Mouse (Mus musculus): ENCODE data around the gene Camkk1.

Camkk1 gene

DNA sequence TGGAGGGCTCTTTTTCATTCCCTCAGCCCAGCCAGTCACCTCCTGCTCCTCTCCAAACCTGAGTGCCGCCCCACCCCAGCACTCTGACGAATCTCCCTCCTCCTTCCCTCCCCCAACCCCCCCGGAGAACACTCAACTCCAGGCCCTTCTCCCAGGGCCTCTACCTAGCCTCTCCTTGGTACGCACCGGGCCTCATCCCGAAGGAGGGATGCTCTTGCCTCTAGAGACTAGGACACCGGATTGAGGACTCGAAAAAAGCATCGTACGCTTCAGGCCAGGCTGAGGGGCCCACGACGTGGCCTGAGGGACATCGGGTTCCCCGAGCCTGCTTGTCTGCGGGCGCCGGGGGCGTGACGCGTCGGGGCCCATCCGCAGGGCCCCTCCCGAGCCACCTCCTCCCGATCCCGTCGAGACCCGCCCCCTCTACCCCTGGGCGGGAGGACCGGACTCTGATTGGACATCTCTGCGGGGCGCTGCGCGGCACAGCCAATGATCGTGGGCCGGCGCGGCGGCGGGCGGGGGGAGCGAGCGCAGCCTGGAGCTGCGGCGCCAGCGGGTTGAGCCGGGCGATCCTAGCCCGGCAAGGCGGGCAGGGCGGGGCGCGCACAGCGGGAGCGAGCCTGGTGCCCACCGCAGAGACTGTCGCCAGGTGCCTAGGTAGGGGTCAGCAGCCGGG lies at the start of gene Camkk1:
Camkk1 (plus strand) TSS at position 538 of the 676 bp plus-strand sequence.
- in situ Hi-C loops (cut with MboI, MseI), result loop anchor here (10.0 kb wide), 1 partner anchor 116 kb away; the partner anchor contains the start of gene Haspin

DNA sequence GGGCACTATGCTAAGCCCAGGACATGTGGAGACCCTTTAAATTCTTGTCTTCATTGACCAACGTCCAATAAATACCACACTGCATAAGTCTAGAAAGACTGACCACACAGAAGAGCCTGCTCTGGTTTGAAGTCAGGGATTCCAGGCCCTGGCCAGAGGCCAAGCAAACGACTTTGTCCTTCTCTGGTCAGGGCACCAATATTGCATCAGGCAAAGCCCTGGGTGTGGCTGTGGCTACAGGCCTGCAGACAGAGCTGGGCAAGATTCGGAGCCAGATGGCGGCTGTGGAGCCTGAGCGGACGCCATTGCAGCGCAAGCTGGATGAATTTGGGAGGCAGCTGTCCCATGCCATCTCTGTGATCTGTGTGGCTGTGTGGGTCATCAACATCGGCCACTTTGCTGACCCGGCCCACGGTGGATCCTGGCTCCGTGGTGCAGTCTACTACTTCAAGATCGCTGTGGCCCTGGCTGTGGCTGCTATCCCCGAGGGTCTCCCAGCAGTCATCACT lies 43.8 kb upstream of the Camkk1 start:
- in situ Hi-C loops (cut with MboI, MseI), result loop anchor here (5.0 kb wide), 1 partner anchor 38 kb away; no protein-coding TSS in a partner anchor

DNA sequence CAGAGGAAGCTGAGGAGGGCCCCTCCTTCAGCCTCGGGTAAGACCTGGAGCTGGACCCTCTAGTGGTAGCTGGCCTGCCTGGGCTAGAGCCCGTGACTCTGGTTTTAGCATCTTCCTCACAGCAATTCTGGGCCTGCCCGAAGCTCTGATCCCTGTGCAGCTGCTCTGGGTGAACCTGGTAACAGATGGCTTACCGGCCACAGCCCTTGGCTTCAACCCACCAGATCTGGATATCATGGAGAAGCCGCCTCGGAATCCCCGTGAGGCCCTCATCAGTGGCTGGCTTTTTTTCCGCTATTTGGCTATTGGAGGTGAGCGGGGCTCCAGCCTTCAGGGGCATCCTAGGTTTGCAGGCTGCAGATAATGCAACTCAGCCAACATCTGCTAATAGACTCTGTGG lies 36.3 kb upstream of the Camkk1 start:
- in situ Hi-C loops (cut with MboI, MseI), result no loop called here

DNA sequence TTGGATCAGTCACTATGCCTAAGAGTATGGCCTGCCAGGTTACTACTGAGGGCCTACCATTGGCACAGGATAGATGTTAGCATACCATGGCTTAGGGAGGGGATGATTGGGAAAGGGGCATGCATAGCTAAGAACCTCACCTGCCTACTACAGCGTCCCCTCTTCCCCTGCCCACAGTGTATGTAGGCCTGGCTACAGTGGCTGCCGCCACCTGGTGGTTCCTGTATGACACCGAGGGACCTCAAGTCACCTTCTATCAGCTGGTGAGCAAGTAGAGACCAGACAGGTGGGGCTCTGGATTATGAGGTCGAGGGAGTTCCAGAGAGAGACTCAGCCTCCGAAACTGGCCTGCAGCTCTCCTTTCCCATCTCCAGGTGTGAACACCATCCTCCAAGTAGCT lies 35.5 kb upstream of the Camkk1 start:
- in situ Hi-C loops (cut with MboI, MseI), result no loop called here

DNA sequence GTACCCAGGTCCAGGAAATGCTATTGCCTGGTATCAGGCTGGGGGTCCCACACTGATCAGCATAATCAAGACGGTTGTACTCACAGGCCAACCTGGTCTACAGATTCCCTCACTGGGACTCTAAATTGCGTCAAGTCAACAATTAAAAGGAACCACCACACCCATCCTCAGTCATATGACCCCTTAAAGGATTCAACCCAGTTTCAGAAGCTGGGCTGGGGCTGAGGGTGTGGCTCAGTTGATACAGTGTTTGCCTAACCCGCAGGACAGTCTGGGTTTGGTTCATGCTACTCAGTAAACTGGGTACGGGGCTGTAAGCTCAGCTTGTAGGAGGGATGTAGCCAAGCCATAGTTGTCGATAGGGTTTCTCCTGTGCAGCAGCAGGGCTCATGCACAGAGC lies 32.1 kb upstream of the Camkk1 start:
- in situ Hi-C loops (cut with MboI, MseI), result no loop called here

DNA sequence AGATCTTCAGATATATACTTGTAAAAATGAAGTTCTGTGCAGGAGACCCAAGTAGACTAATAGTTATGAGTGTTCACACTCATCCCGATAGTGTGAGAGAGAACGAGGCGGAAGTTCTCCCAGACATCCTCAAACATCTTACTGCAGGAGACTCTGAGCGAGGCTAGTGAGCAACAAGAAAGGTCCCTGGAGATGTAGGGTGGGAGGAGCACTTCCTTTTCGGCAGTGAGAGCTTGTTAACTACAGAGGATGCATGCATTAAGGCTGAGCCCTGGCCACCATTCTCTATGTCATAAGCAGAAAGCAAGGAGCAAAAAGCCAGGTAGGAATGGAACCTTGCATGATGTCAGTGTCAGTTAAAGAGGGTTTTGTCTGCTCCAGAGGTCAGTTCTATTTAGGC lies 31.6 kb upstream of the Camkk1 start:
- in situ Hi-C loops (cut with MboI, MseI), result no loop called here

DNA sequence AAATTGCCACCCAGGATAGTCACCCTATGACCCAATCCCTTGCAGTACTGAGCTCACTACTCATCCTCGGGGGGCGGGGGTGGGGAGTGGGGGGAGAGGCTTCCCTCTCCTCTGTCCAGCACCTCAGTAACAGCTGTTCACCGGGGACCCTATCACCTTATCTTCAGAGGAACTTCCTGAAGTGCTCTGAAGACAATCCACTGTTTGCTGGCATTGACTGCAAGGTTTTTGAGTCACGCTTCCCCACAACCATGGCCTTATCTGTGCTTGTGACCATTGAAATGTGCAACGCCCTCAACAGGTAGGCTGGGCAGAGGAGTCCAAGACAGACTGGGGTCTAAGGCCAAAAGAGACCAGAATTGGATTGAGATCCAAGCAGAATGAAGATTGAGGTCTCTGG lies 31.0 kb upstream of the Camkk1 start:
- in situ Hi-C loops (cut with MboI, MseI), result no loop called here

DNA sequence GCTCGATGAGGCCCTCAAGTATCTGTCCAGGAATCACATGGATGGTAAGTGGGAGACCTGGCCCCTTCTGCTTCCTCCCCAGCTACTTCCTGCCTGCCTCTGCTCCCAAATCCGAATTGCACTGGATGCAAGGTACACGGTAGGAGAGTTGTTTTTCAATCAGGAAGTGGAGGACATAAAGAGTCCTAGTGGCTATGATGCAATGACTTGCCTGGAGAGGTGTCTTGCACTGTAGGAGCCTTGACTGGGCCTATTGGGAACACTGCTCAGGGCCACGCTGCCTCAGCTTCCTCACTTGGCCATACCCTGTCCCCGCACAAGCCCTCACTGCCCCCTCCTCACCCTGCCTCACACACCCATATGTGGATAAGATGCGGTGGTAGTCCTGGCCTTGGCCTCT lies 29.8 kb upstream of the Camkk1 start:
- in situ Hi-C loops (cut with MboI, MseI), result no loop called here

DNA sequence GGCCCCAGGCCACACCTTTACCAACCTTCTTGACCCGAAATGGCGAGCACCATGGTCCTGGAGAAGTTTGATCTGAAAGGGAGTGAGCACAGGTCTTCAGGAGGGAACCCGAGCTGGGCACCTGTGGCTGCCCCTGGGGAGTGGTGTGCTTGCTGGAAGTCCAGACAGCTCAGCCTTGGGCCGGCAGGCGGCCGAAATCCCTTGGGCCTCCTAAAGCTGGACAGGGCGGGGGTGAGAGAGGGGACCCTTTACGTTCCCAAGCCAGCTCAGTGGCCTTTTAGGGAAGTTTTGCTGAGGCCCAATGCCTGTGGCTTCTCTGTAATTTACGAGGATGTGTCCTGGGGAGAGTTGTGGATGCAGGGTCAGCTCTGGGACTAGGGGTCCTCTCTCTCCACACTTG lies 28.1 kb upstream of the Camkk1 start:
- in situ Hi-C loops (cut with MboI, MseI), result no loop called here

DNA sequence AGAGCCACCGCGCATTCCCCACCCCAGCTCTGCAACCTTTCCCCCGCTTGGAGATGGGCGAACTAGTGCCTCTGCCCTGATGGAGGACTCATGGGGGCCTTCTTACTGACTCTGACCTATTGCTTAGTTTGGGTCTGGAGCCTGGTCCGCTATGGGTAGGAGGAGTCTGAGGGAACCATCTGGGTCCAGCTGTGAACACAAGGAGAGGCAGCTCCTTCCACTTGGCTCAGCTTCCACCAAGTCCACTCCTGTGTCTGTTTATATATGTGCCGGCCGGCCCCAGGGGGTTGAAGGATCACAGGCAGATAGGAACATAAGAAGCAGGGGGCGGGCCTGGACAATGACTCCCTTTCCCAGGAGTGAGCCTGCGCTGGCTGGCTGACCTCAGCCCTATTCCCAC lies 26.8 kb upstream of the Camkk1 start:
- in situ Hi-C loops (cut with MboI, MseI), result no loop called here

DNA sequence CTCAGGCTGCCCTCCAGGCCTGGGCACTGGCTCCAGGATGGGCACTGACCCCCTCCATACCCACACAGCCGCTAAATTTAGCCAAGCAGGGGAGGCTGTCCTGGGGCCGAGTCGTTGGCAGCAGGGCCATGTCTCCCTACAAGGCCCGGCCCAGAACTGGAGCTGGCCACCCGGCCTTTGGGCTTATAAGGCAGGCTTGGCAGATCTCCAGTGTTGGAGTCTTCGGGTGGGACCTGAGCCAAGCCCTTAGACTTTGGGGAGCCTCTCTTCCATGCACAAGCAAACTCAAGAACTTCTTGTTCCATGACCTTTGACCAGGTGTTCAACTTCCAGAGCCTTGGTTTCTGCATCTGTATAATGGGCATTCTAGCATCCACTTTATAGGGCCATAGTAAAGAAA lies 22.5 kb upstream of the Camkk1 start:
- in situ Hi-C loops (cut with MboI, MseI), result no loop called here

DNA sequence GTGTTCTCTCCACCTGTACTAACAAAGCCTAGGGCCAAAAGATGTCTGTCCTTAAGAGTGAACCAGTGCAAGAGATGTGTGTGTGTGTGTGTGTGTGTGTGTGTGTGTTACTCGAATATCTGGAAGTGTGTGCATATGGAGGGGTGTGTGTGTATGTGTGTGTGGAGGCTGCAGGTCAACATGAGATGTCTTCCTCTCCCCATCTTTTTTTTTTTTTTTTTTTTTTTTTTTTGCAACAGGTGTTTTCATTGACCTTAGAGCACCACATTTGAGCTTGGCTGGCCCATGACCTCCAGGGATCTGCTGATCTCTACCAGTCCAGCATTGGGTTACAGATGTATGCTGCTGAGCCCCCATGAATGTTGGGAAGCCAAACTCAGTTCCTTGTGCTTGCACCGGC lies 22.0 kb upstream of the Camkk1 start:
- in situ Hi-C loops (cut with MboI, MseI), result no loop called here

DNA sequence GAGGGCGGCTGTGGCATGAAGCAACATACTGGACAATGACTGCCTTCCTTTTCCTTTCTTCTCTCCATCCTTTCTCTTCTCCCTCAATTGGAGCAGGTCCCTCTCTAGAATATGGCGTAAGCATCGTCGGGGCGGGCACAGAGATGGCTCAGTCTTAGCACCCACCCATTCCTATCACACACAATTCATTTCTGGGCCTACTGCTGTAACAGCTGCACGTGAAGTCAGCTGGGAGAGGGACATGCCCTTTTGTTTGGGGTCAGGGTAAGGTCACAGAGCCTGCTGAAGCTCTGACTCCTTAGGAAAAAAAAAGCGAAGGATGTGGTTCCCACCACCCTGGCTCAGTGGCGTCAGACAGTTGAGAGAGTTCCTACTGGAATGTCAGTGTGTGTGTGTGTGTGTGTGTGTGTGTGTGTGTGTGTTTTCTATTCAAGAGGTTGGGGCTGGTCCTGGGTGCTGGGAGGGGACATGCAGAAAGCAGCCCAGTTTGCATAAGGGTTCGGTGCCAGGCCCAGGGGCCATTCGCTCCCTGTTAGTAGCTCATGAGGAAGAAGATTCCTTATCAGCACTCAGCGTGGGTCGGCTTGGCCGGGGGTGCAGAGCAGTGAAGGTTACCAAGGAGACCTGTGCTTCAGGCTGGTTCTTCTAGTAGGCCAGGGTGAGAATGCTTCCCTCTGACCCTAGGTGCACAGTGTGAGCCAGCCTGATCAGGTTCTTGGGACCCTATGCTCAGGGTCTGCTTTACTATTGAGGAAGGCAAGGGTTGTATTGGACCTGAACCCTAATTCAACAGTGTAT lies 21.1 kb upstream of the Camkk1 start:
- in situ Hi-C loops (cut with MboI, MseI), result no loop called here

DNA sequence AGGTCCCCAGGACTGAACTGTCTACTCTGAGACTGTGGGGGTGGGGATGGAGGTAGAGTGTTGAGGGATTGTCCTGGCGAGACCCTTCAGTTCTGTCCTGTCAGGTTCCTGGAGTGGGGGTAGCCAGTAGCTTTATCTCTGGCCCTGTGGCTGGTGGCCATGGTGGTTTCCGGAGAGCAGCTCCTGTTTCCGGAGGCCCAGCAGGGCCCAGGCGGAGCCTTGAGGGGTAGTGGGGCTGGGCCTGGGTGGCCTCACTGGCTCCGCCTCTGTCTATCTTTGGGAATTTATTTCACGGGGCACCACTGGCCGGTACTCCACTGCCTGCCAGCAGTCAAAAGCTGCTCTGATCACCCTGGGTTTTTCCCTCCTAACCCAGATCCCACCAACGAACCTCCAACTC lies 20.0 kb upstream of the Camkk1 start, which contains the start of gene P2rx1:
P2rx1 (plus strand) TSS at position 333 of the 400 bp plus-strand sequence.
- in situ Hi-C loops (cut with MboI, MseI), result no loop called here

DNA sequence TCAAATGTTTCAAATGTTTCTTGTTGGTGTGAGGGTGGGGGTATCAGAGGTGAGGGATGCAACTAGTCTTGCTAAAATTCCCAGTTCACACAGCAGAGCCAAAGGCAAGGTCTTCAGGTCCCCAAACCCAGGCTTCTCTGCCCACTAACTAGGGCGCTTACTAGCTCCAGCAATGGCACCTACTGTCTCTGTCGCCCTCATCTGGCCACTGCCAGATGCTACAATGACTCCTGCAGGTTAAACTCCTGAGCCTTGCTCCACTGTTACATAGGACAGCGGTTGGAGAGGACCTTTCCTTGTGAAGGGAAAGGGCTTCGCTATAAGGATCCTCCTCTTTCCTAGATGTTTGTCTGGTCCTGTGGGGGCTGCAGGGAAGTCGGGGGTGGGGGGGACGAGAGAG lies 17.8 kb upstream of the Camkk1 start:
- in situ Hi-C loops (cut with MboI, MseI), result no loop called here

DNA sequence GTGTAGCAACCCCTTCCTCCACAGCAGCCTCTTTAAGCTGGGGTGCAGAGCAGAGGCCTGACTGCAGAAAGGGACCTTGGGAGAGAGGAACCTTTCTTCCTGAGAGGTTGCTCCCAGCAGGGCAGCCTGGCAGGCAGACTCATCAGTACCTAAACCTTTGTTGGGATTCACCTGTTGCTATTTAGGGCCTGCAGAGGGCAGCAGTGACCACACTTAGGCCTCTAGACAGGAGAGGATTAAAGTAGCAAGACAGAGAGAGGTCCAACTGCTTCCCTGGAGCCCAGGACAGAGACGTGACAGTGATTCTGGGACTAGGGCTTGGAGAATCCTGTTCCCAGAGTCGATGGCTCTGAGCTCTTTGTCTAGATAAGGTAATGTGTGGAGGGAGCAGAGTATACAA lies 12.4 kb upstream of the Camkk1 start:
- in situ Hi-C loops (cut with MboI, MseI), result no loop called here

DNA sequence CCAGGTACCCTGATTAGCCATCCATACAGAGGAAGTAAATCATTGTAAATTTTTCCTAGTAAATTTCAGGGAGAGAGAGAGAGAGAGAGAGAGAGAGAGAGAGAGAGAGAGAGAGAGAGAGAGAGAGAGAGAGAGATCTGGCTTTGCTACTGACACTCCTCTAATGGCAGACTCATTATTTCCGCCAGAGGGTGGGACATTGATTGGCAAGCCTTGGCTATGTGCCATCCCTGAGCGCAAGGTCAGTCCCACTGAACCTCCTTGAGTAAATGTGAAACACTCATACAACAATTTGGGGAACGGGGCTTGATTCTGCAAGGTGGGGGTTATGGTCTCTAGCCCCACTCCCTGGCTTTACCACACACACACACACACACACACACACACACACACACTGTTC lies 11.7 kb upstream of the Camkk1 start:
- in situ Hi-C loops (cut with MboI, MseI), result no loop called here

DNA sequence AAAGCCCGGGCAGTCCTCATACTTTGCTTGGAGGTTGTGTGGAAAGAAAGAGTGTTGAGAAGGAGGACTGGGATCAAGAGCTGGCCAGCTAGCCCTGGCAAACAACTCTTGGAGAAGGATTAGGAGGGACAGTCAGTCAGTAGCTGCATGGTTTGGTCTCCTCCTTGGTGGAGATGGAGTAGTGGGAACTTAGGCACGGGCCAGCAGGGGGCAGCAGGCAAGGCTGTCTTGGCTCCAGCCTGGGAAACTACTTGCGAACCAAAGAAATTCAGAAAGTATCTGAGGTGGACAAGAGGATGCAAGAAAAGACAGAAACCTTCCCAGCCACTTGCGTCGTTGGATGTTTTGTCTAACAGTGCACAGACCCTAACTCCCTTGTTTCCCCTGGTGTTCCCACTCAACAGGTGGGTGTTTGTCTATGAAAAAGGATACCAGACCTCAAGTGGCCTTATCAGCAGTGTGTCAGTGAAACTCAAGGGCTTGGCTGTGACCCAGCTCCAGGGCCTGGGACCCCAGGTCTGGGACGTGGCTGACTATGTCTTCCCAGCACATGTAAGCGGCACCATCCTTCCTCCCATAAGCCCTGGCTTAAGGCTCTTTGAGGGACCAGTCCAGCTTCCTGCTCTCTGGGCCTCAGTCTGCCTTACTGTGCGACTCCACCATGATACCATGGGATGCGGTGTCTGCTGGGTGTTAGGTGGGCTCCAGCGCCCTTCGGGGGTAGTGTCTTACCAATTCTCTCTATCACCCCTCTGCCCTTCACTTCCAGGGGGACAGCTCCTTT lies 10.9 kb upstream of the Camkk1 start:
- in situ Hi-C loops (cut with MboI, MseI), result no loop called here

DNA sequence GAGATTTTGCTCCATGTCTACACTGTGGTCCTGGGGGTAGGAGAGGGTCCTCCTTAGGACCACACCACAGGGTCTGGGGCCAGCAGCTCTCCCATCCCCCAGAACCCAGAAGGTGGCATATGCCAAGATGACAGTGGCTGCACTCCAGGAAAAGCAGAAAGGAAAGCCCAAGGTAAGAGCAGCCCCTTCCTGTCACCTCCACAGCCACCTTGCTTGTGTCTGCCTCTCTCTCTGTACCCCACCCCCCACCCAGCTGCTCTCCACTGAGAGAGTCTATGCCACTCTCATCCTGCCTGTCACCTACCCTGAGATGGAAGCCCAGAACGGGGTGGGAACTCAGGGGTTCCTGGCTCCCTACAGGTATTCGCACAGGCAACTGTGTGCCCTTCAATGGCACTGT lies 10.0 kb upstream of the Camkk1 start:
- in situ Hi-C loops (cut with MboI, MseI), result no loop called here

DNA sequence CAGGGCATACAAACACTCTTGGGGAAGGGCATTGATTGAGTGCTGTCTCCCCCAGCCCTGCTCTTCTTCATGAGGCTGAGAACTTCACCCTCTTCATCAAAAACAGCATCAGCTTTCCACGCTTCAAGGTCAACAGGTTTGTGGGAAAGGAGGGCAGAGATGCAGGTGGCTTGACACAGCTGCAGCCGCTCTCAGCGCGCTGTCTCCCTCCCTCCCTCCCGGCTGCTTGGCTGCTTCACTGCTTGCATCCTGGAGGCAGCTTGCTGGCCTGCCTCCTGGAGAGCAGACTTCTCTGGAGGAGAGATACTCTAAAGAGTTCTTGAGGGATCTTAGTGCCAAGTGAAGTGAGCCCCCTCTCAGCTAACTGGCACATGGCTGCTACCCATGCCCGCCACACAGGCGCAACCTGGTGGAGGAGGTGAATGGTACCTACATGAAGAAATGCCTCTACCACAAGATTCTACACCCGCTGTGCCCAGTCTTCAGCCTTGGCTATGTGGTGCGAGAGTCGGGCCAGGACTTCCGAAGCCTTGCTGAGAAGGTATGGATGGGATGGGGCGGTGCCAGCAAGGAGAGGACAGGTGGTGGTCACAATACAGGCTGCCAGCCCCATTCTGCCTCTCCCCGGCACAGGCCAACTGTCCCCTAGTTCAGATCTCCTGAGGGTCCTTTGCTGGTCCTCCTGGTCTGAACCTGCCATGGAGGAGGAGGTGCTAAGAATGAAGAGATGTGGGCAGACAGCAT lies 9.1 kb upstream of the Camkk1 start:
- in situ Hi-C loops (cut with MboI, MseI), result loop anchor here (5.0 to 10.0 kb wide), 2 partner anchors 125 to 278 kb away; partner anchors contain the start of gene Haspin

DNA sequence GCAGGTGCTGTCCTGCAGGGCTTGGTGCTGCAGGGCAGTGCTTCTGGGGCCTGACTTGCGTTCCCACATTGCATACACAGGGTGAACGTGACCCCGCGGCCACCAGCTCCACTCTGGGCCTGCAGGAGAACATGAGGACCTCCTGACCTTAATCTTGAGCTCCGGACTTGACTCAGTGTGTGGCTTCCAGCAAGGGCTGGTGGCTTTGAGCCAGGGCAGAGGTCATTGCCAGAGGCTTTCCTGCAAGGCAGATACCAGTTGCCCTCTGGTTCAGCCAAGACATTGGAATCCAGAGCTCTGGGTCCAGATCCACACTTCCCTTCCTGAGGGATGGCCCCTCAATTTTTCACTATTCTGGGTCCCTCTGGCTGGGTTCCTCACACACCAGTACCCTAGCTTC lies 4.8 kb upstream of the Camkk1 start:
- in situ Hi-C loops (cut with MboI, MseI), result loop anchor here (5.0 to 10.0 kb wide), 2 partner anchors 121 to 273 kb away; partner anchors contain the start of gene Haspin
